Mouse (Mus musculus) liver, postnatal 0 days (tissue): ENCODE measurements around the gene Exoc3l4. TPM values are rescaled to one million over a fixed set of nuclear protein-coding genes. Genes with fewer than 3 reads are reported as not detected.

Experiments
- ATAC-seq: fragments of 200-750 bp; cut with Nextera tagmentation; 2 replicates; pipeline ENCODE4 v1.8.0; 2017; ENCODE audit warnings: mild to moderate bottlenecking, moderate library complexity
- DNase-seq: peaks from one replicate; pipeline ENCODE4 v3.0.0-alpha.2; 2016
- H3K27ac ChIP-seq: fragments of 300-500 bp; sonication (generic); 2 replicates; pipeline ENCODE4 v1.5.1; 2014; ENCODE audit warnings: antibody characterized with exemption, moderate library complexity, mild to moderate bottlenecking, low read depth
- H3K27me3 ChIP-seq: fragments of 300-500 bp; sonication (generic); 2 replicates; pipeline ENCODE4 v1.6.1; 2014; ENCODE audit warnings: low read length, control low read depth, mixed read lengths; ENCODE audit not compliant: insufficient read depth
- H3K36me3 ChIP-seq: fragments of 300-500 bp; sonication (generic); replicated peaks from 2 replicates; pipeline ENCODE4 v1.6.1; 2014; ENCODE audit warnings: mild to moderate bottlenecking, control low read depth, low read length, moderate library complexity, mixed read lengths; ENCODE audit not compliant: insufficient read depth
- H3K4me1 ChIP-seq: fragments of 300-500 bp; sonication (generic); 2 replicates; pipeline ENCODE4 v1.6.1; 2014; ENCODE audit warnings: antibody characterized with exemption, mild to moderate bottlenecking, control low read depth; ENCODE audit not compliant: insufficient read depth
- H3K4me2 ChIP-seq: fragments of 300-500 bp; sonication (generic); 2 replicates; pipeline ENCODE4 v1.6.1; 2014; ENCODE audit warnings: low read depth, mild to moderate bottlenecking, low read length, moderate library complexity, mixed read lengths
- H3K4me3 ChIP-seq: fragments of 300-500 bp; sonication (generic); 2 replicates; pipeline ENCODE4 v1.5.1; 2014; ENCODE audit warnings: low read depth, low read length
- H3K9ac ChIP-seq: fragments of 300-500 bp; sonication (generic); replicated peaks from 2 replicates; pipeline ENCODE4 v1.6.1; 2014; ENCODE audit warnings: mild to moderate bottlenecking, moderate library complexity
- H3K9me3 ChIP-seq: fragments of 300-500 bp; sonication (generic); 2 replicates; pipeline ENCODE4 v1.6.1; 2016; ENCODE audit warnings: mild to moderate bottlenecking, control low read depth, low read length, mixed read lengths
- CTCF ChIP-seq: sonication (generic); IDR thresholded peaks from 2 replicates; pipeline ENCODE4 v1.5.1; 2016; ENCODE audit warnings: antibody characterized with exemption, low read depth
- EP300 ChIP-seq: IDR thresholded peaks from 2 replicates; pipeline ENCODE4 v1.6.1; 2016; ENCODE audit warnings: antibody characterized with exemption, low read depth, mild to moderate bottlenecking
- WGBS: fragments of 180-500 bp; shearing (Covaris S2); extraction: QIAGEN DNeasy Blood & Tissue Kit; methylation state at CpG from one replicate; pipeline ENCODE4 v1.1.7; 2014; ENCODE audit not compliant: insufficient replicate concordance; 5-methylcytosine and 5-hydroxymethylcytosine counted together
- polyA plus RNA-seq: library from polyadenylated mRNA; unstranded; fragments of >200 nt; fragmentation: Nextera tagmentation; extraction: Ambion mirVana; gene quantifications from 2 replicates; pipeline ENCODE4 v1.2.1, GENCODE M21; 2015

Gene Exoc3l4
- polyA plus RNA-seq, 1 experiment from 2014 or later: 13.7 TPM

DNA sequence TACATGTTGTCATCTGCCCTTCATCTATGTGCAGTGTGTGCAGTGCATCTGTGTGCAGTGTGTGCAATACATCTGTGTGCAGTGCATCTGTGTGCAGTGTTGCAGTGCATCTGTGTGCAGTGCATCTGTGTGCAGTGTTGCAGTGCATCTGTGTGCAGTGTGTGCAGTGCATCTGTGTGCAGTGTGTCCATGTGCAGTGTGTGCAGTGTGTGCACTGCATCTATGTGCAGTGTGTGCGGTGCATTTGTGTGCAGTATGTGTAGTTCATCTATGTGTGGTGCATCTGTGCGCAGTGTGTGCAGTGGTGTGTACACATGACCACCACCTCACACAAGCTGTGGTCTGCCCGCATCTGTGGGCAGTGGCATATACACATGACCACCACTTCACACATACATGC, 49.6 kb downstream of the Exoc3l4 start:
- H3K9ac ChIP-seq: no peak overlapping the region
- 80% methylated on average over 3 of the region's 3 CpGs for WGBS
- H3K9me3 ChIP-seq: no peaks in the 10 kb centered on the region
- H3K27ac ChIP-seq: no peak overlapping the region
- no peak for TF ChIP-seq CTCF
- TF ChIP-seq EP300: no peak
- H3K36me3 ChIP-seq: no peaks in the 10 kb centered on the region
- H3K27me3 ChIP-seq: 0 out of 2 replicates have a peak, but pooled peaks cover 3% of the 10 kb centered on the region
- ATAC-seq (no peak), DNase-seq (no peak)
- H3K4me1 ChIP-seq: peaks cover 7% of the 10 kb centered on the region
- H3K4me2 ChIP-seq: no peak overlapping the region
- H3K4me3 ChIP-seq: no peak overlapping the region

DNA sequence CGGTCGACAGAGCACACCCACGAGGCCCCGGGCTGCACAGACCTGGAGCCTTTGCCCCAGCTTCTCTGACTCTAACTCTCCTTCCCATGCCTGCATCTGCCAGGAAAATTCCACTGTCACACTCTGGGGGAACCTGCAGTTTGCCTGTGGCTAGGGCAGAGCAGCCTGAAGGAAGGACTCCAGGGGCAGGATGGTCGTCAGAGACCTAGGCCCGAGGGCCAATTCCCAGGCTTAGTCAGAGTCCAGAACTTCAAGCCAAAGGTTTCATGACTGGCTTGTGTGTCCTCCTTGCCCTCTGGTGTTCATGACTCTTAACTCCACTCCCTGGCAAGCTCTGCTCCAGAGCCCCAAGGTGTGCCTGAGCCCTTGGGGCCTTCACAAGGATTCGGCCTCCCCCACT, 51.4 kb downstream of the Exoc3l4 start:
- 78% methylated on average over 7 of the region's 7 CpGs for WGBS
- TF ChIP-seq CTCF (no peak), EP300 (no peak)
- Histone ChIP-seq H3K9ac (no peak overlapping the region), H3K36me3 (no peaks in the 10 kb centered on the region), H3K4me3 (no peak overlapping the region), H3K4me1 (peaks cover 3% of the 10 kb centered on the region), H3K27ac (no peak overlapping the region), H3K4me2 (no peak overlapping the region), H3K9me3 (no peaks in the 10 kb centered on the region), H3K27me3 (0 out of 2 replicates have a peak, but pooled peaks cover 3% of the 10 kb centered on the region)
- no peak for ATAC-seq
- DNase-seq: no peak

DNA sequence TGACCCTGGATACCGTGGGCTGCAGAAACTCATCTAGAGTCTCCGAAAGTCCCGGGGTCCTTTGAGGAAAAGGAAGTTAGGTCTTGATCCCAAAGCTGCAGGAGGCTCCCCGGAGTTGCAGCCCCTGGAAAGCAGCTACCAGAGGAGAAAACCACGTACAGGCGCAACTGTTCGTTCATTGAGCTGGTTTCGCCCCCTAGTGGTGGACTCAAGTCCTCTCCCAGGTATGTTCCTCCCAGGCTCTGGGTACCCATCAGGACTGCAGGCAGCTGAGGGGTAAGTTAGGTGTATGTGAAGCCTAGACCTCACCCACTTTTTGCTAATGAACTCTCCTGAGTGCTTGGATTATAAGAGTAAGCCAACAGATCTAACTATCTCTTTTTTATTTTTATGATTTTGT, 52.7 kb downstream of the Exoc3l4 start:
- no peak overlapping the region for H3K4me3 ChIP-seq
- H3K4me2 ChIP-seq: no peak overlapping the region
- H3K9ac ChIP-seq: no peak overlapping the region
- no peak overlapping the region for H3K27ac ChIP-seq
- ATAC-seq (peak; percentile 65; the same call in 1 of the 2 replicates), DNase-seq (peak; percentile 78)
- 9% methylated on average over 8 of the region's 8 CpGs for WGBS
- no peaks in the 10 kb centered on the region for H3K36me3 ChIP-seq
- TF ChIP-seq CTCF (peak; percentile 93), EP300 (no peak)
- H3K9me3 ChIP-seq: no peaks in the 10 kb centered on the region
- H3K4me1 ChIP-seq: no peaks in the 10 kb centered on the region
- H3K27me3 ChIP-seq: 0 out of 2 replicates have a peak, but pooled peaks cover 3% of the 10 kb centered on the region

DNA sequence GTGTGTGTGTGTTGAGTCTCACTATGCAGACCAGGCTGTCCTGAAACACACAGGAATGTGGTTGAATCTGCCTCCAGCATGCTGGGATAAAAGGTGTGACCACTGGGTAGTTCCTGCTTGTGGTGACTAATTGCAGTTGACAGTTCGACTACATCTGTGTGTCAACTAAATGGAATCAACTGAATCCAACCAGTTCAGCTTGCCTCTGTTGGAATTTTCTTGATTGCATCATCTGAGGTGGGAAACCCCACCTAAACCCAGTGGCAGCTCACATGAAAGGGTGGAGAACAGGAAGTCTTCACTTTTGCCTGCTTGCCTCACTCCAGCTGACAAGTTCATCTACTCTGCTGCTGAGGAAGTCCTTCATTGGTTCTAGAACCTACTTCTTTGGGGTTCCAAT, 54.3 kb downstream of the Exoc3l4 start:
- Histone ChIP-seq H3K27me3 (0 out of 2 replicates have a peak, but pooled peaks cover 3% of the 10 kb centered on the region), H3K27ac (no peak overlapping the region), H3K36me3 (no peaks in the 10 kb centered on the region), H3K4me3 (no peak overlapping the region), H3K9me3 (no peaks in the 10 kb centered on the region), H3K4me2 (no peak overlapping the region), H3K9ac (no peak overlapping the region), H3K4me1 (no peaks in the 10 kb centered on the region)
- DNase-seq (no peak), ATAC-seq (no peak)
- TF ChIP-seq EP300 (no peak), CTCF (no peak)
- WGBS: 39% methylated on average over 1 of the region's 1 CpGs

DNA sequence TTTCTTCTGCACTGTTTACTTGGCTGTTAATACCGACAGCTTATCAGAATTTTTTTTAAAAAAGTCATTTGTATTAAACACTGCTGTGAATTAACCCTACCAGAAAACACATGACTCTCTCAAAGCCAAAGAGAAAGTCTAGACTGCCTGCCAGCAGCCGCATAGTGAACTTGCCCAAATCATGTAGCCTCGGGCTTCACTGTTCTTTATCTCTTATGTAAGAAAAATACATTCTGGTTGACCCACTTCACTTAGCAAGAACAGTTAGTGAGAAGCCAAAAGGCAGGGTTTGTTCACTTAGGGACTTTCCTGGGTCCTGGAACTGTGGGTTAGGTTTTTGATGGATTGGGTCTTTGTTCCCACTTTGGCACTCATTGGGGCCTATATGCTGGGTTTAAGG, 54.9 kb downstream of the Exoc3l4 start:
- 72% methylated on average over 3 of the region's 3 CpGs for WGBS
- Histone ChIP-seq H3K27ac (no peak overlapping the region), H3K4me1 (no peaks in the 10 kb centered on the region), H3K27me3 (0 out of 2 replicates have a peak, but pooled peaks cover 3% of the 10 kb centered on the region), H3K4me3 (no peak overlapping the region), H3K4me2 (no peak overlapping the region), H3K9me3 (no peaks in the 10 kb centered on the region), H3K9ac (no peak overlapping the region), H3K36me3 (no peaks in the 10 kb centered on the region)
- DNase-seq (no peak), ATAC-seq (no peak)
- no peak for TF ChIP-seq EP300
- no peak for TF ChIP-seq CTCF

DNA sequence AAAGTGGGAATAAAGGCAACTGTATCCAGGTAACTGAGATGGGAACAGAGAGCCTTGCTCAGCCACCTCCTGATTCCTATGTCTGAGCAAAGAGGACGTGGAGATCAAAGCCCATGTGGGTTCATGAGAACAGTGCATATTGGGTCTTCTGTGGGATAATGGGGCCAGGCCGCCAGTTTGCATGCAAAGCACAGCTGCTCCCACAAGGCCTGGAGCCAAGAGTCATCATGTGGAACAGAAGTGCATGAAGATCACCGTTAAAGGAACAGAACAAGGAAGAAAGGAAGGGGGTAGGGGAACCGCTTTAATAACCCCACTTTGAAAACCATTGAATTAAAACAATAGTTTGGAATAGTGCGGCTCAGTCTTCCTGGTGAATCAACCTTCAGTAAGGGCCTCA, 56.1 kb downstream of the Exoc3l4 start:
- Histone ChIP-seq H3K9ac (no peak overlapping the region), H3K27me3 (0 out of 2 replicates have a peak, but pooled peaks cover 3% of the 10 kb centered on the region), H3K4me3 (no peak overlapping the region), H3K4me1 (no peaks in the 10 kb centered on the region), H3K36me3 (no peaks in the 10 kb centered on the region), H3K4me2 (no peak overlapping the region), H3K27ac (no peak overlapping the region), H3K9me3 (no peaks in the 10 kb centered on the region)
- WGBS: 69% methylated on average over 5 of the region's 5 CpGs
- ATAC-seq (no peak), DNase-seq (no peak)
- TF ChIP-seq EP300: no peak
- no peak for TF ChIP-seq CTCF

DNA sequence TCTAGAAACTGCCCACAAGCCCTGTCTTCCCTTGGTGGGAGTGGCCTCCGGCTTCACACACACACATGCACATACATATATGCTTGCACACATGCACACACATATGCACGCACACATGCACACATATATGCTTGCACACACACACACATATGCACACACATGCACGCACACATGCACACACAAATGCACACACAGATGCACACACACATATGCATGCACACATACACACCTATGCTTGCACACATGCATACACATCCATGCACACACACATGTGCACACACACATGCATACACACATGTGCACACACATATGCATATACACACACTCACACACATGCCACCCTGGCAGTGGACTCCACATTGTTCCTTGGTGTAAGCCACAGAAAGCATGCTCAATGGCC, 57.6 kb downstream of the Exoc3l4 start:
- H3K27ac ChIP-seq: no peak overlapping the region
- no peak for DNase-seq
- 75% methylated on average over 3 of the region's 3 CpGs for WGBS
- no peak overlapping the region for H3K4me3 ChIP-seq
- H3K9me3 ChIP-seq: no peaks in the 10 kb centered on the region
- no peaks in the 10 kb centered on the region for H3K4me1 ChIP-seq
- H3K4me2 ChIP-seq: no peak overlapping the region
- TF ChIP-seq EP300 (no peak), CTCF (no peak)
- no peaks in the 10 kb centered on the region for H3K27me3 ChIP-seq
- ATAC-seq: no peak
- H3K36me3 ChIP-seq: no peaks in the 10 kb centered on the region
- H3K9ac ChIP-seq: no peak overlapping the region
